Mouse (Mus musculus): ENCODE data around the gene Atp5d. TPM values are rescaled to one million over a fixed set of nuclear protein-coding genes. Genes with fewer than 3 reads are reported as not detected.
A peak's percentile ranks its signal among the peaks of the same experiment; 100 is the strongest.

Atp5d gene
- polyA plus RNA-seq, 1 experiment from 2014 or later, result 362 TPM

DNA sequence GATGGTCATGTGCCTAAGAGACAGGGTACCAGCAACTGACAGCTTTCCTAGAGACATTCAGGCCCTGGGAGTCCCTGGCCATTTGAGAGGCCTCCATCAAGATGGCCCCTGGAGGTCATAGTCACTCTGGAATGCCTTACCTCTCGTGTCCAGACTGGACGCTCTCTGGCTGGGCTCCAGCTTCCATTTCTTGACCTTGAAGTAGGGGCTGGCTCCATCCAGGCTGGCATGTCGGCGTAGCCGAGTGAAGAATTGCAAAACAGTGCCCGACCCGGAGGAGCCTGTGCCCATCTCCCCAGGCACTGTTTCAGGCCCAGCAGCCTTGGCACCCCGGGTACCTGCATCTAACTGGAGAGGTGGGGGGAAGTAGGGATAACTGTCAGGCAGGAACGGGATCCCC, 4.0 kb upstream of the Atp5d start:
- Histone ChIP-seq H3K9me3 (replicated peaks) (no peaks in the 10 kb centered on the region), H3K4me2 (no peak overlapping the region), H3K27me3 (peaks cover 49% of the 10 kb centered on the region), H3K36me3 (peaks cover 34% of the 10 kb centered on the region), H3K4me1 (replicated peaks) (peaks cover 69% of the 10 kb centered on the region), H3K9ac (no peak overlapping the region), H3K4me3 (replicated peaks) (no peak overlapping the region), H3K27ac (0 out of 2 replicates have a peak overlapping the region, but pooled peaks have one; percentile 29)
- no peak for ATAC-seq (ENCODE audit: low read depth)
- WGBS (ENCODE audit: insufficient replicate concordance), result 83% methylated on average over 9 of the region's 9 CpGs
- DNase-seq, result no peak

DNA sequence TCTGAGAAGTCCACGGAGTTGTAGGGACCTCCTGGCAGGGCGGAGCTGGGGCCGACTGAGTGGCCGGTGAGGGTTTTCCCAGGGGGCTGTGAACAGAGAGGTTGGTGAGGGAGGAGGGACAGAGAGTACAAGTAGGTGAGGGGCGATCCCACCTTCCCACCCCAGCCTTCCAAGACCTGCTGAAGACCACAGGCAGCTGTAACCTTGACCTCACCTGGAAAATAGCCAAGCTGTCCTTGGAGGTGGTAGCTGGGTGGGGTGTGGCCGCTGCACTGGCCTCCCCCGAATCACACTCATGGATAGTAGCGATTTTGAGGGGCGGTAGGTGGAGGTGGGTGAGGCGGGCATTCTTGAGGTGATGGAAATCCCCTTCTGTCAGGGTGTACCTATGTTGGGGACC, 3.3 kb upstream of the Atp5d start:
- no peak overlapping the region for H3K4me3 ChIP-seq (replicated peaks)
- H3K4me2 ChIP-seq, result no peak overlapping the region
- no peak for DNase-seq
- peaks cover 55% of the 10 kb centered on the region for H3K27me3 ChIP-seq
- 76% methylated on average over 10 of the region's 10 CpGs for WGBS (ENCODE audit: insufficient replicate concordance)
- no peaks in the 10 kb centered on the region for H3K9me3 ChIP-seq (replicated peaks)
- ATAC-seq (ENCODE audit: low read depth), result no peak
- H3K27ac ChIP-seq, result no peak overlapping the region
- H3K9ac ChIP-seq, result no peak overlapping the region
- H3K4me1 ChIP-seq (replicated peaks), result peaks cover 68% of the 10 kb centered on the region
- peaks cover 27% of the 10 kb centered on the region for H3K36me3 ChIP-seq

GRCm38 (mm10) chr10:80135641-80136040, 2.8 kb upstream of the Atp5d start:
- H3K4me1 ChIP-seq (replicated peaks), result peaks cover 66% of the 10 kb centered on the region
- H3K27ac ChIP-seq, result no peak overlapping the region
- peaks cover 22% of the 10 kb centered on the region for H3K36me3 ChIP-seq
- 72% methylated on average over 1 of the region's 1 CpGs for WGBS (ENCODE audit: insufficient replicate concordance)
- DNase-seq (no peak), ATAC-seq (ENCODE audit: low read depth) (no peak)
- no peak overlapping the region for H3K9ac ChIP-seq
- H3K27me3 ChIP-seq, result peaks cover 55% of the 10 kb centered on the region
- H3K4me2 ChIP-seq, result no peak overlapping the region
- no peak overlapping the region for H3K4me3 ChIP-seq (replicated peaks)
- no peaks in the 10 kb centered on the region for H3K9me3 ChIP-seq (replicated peaks)

DNA sequence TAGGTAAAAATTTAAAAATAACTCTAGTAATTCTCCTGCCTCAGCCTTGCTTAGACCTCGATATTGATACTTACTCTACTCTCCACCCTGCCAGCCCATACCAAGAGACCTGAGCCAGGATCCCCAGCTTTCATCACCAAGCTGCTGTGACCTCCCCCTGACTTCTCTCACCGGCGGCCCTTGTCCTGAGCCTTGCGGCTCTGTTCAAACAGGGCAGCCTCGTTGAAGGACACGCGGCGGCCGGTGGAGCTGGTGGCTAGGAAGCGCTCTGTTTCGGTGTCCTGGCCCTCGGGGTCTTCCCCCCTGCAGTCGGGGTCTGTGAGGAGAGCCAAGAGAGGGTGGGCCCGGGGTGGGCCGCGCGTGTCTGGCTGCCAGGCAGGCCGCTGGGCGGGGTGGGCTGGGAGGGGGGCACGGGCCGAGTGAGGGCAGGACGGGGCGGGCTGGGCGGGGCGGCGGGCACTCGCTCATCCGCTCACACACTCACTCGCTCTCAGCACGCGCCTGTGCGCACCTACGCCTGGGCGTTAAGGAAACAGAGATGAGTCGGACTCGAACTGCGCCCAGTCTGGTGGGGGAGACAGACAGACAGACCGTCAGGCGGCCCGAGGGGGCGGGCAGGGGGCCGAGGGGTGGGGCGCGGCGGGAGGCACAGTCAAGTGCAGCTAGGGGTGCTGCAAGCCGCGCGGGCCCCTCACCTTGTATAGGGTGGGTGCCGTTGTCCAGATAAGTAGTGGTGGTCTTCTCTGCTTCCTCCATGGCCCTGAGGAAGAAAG, 2.1 kb upstream of the Atp5d start:
- WGBS (ENCODE audit: insufficient replicate concordance), result 23% methylated on average over 47 of the region's 49 CpGs
- peaks cover 66% of the 10 kb centered on the region for H3K4me1 ChIP-seq (replicated peaks)
- H3K4me3 ChIP-seq (replicated peaks), result peak overlapping the region; percentile 67
- H3K9me3 ChIP-seq (replicated peaks), result no peaks in the 10 kb centered on the region
- no peak for DNase-seq
- H3K27ac ChIP-seq, result no peak overlapping the region
- peaks cover 55% of the 10 kb centered on the region for H3K27me3 ChIP-seq
- no peak for ATAC-seq (ENCODE audit: low read depth)
- H3K4me2 ChIP-seq, result peak overlapping the region; percentile 96
- H3K36me3 ChIP-seq, result peaks cover 15% of the 10 kb centered on the region
- H3K9ac ChIP-seq, result peak overlapping the region; percentile 71; the same call in 1 of the 2 replicates

- Histone ChIP-seq H3K4me3 (replicated peaks) (peak overlapping the region; percentile 67), H3K4me1 (replicated peaks) (peaks cover 64% of the 10 kb centered on the region), H3K27ac (no peak overlapping the region), H3K9ac (peak overlapping the region; percentile 71), H3K36me3 (peaks cover 7% of the 10 kb centered on the region), H3K9me3 (replicated peaks) (no peaks in the 10 kb centered on the region), H3K27me3 (peaks cover 55% of the 10 kb centered on the region), H3K4me2 (peak overlapping the region; percentile 96)
- WGBS (ENCODE audit: insufficient replicate concordance), result 5% methylated on average over 29 of the region's 29 CpGs
- no peak for DNase-seq
- no peak for ATAC-seq (ENCODE audit: low read depth)
Observed at GRCm38 (mm10) chr10:80136952-80137625, 1.3 kb upstream of the Atp5d start.

GRCm38 (mm10) chr10:80137626-80138552, 543 bp upstream of the Atp5d start:
- no peak for ATAC-seq (ENCODE audit: low read depth)
- H3K27me3 ChIP-seq, result peaks cover 55% of the 10 kb centered on the region
- 6% methylated on average over 27 of the region's 33 CpGs for WGBS (ENCODE audit: insufficient replicate concordance)
- H3K9ac ChIP-seq, result peak overlapping the region; percentile 71
- no peak for DNase-seq
- H3K4me2 ChIP-seq, result peak overlapping the region; percentile 96
- no peaks in the 10 kb centered on the region for H3K36me3 ChIP-seq
- peaks cover 67% of the 10 kb centered on the region for H3K4me1 ChIP-seq (replicated peaks)
- H3K4me3 ChIP-seq (replicated peaks), result peak overlapping the region; percentile 67
- H3K9me3 ChIP-seq (replicated peaks), result no peaks in the 10 kb centered on the region
- H3K27ac ChIP-seq, result no peak overlapping the region

- Histone ChIP-seq H3K4me1 (replicated peaks) (peaks cover 82% of the 10 kb centered on the region), H3K4me2 (peak overlapping the region; percentile 96), H3K27me3 (peaks cover 55% of the 10 kb centered on the region), H3K36me3 (peaks cover 13% of the 10 kb centered on the region), H3K9ac (peak overlapping the region; percentile 71), H3K9me3 (replicated peaks) (no peaks in the 10 kb centered on the region), H3K27ac (peak overlapping the region; percentile 53), H3K4me3 (replicated peaks) (peak overlapping the region; percentile 67)
- DNase-seq (no peak), ATAC-seq (ENCODE audit: low read depth) (no peak)
- 1% methylated on average over 9 of the region's 10 CpGs for WGBS (ENCODE audit: insufficient replicate concordance)
Observed at GRCm38 (mm10) chr10:80139439-80139775, 975 bp downstream of the Atp5d start.

GRCm38 (mm10) chr10:80139975-80140665, 1.7 kb downstream of the Atp5d start:
- ATAC-seq (ENCODE audit: low read depth) (no peak), DNase-seq (no peak)
- Histone ChIP-seq H3K4me3 (replicated peaks) (no peak overlapping the region), H3K27me3 (peaks cover 49% of the 10 kb centered on the region), H3K9ac (peak overlapping the region; percentile 74; the same call in 1 of the 2 replicates), H3K9me3 (replicated peaks) (no peaks in the 10 kb centered on the region), H3K4me2 (peak overlapping the region; percentile 96), H3K27ac (peak overlapping the region; percentile 82), H3K36me3 (peaks cover 21% of the 10 kb centered on the region), H3K4me1 (replicated peaks) (peaks cover 90% of the 10 kb centered on the region)
- 65% methylated on average over 11 of the region's 11 CpGs for WGBS (ENCODE audit: insufficient replicate concordance)

- Histone ChIP-seq H3K4me1 (replicated peaks) (peaks cover 92% of the 10 kb centered on the region), H3K9ac (peak within 1 kb of the TSS; percentile 74), H3K36me3 (peaks cover 26% of the 10 kb centered on the region), H3K4me3 (replicated peaks) (peak within 1 kb of the TSS; percentile 82), H3K9me3 (replicated peaks) (no peaks in the 10 kb centered on the region), H3K4me2 (peak within 1 kb of the TSS; percentile 96), H3K27me3 (peaks cover 44% of the 10 kb centered on the region), H3K27ac (peak within 1 kb of the TSS; percentile 82)
- ATAC-seq (ENCODE audit: low read depth) (no peak), DNase-seq (no peak)
- 66% methylated on average over 10 of the region's 10 CpGs for WGBS (ENCODE audit: insufficient replicate concordance)
Observed at GRCm38 (mm10) chr10:80140666-80141035, 2.2 kb downstream of the Atp5d start, which contains the start of gene Cbarp. Gene Cbarp, minus strand, starts transcription at chr10:80140835.

DNA sequence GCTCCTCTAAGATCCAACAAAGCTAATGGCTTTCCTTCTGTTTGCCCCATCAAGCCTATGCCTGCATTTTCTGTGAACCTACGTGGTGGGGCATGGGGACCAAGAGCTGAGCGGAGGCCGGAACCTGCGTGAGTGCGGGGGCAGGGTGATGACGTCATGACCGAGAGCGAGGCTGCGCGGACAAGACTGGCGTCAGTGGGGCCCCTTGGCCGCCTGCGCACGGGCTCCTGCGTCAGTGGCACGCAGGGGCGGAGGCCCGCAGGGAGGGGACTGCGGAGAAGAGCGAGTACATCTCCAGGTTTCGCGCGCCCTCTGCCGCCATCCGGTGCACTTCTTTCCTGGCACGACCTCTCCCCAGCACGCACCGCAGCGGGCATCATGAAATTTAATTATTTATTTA, 2.8 kb downstream of the Atp5d start:
- H3K27me3 ChIP-seq, result peaks cover 38% of the 10 kb centered on the region
- peaks cover 93% of the 10 kb centered on the region for H3K4me1 ChIP-seq (replicated peaks)
- ATAC-seq (ENCODE audit: low read depth), result peak; percentile 75
- DNase-seq, result peak; percentile 97
- peak overlapping the region; percentile 82 for H3K4me3 ChIP-seq (replicated peaks)
- peak overlapping the region; percentile 74 for H3K9ac ChIP-seq
- H3K4me2 ChIP-seq, result peak overlapping the region; percentile 96
- peak overlapping the region; percentile 82 for H3K27ac ChIP-seq
- H3K9me3 ChIP-seq (replicated peaks), result no peaks in the 10 kb centered on the region
- H3K36me3 ChIP-seq, result peaks cover 32% of the 10 kb centered on the region
- WGBS (ENCODE audit: insufficient replicate concordance), result under 1% methylated on average over 29 of the region's 29 CpGs

Data from liver, embryonic 13.5 days (tissue).